Mouse (Mus musculus): ENCODE measurements around the gene Mrpl48.

GRCm38 (mm10) chr7:100591522-100591852 is 16.6 kb downstream of the Mrpl48 start:
- no peak for TF ChIP-seq CTCF (IDR thresholded peaks at IDR 0.05; ENCODE audit: extremely low read depth, insufficient read length, insufficient replicate concordance, low read depth, low read length)
- no peak for TF ChIP-seq POLR2A (IDR thresholded peaks at IDR 0.05; ENCODE audit: low read depth, low read length)
